Comparison of ENCODE assay signal across 8 mouse cellular contexts in the genomic region with DNA sequence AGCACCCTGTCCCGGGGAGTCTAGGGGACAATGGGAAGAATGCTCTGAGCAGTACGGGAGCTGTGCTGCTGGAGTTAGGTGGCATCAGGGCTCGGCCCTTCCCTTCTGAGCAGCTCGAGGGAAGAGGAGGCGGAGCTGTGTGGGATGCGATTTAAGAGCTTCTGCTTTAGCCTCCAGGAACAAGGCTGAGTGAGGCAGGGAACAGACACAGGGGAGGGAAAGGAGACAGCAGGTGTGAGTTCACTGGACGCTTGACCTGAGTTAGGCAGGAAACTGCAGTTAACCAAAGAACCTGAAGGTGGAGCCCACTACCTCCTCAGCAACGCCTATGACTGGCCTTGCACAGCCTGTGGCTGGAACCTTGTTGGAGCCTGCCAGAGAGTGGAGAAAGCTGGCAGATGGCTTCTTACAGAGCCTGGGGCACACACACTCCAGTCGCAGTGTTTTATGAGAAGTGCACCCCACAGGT. TPM values are rescaled to one million over a fixed set of nuclear protein-coding genes. Genes with fewer than 3 reads are reported as not detected.
DNase-seq lines count a peak whose midpoint lies in the region; ATAC-seq and TF ChIP-seq lines count a peak whose summit lies in the region.

No protein-coding gene starts in this region.

- no peak overlapping the region for H3K9ac ChIP-seq in CH12.LX (ENCODE audit: insufficient read depth, low read depth)
- no peak overlapping the region for H3K9ac ChIP-seq in forebrain, embryonic 12.5 days
- no peak overlapping the region for H3K9ac ChIP-seq in lung, embryonic 16.5 days (ENCODE audit: low read length)

- H3K4me3 ChIP-seq in CH12.LX (replicated peaks in 1 of 3; ENCODE audit: low read depth in 2 of 3, low read length in 2 of 3, poor library complexity in 1 of 3) = no peak overlapping the region
- no peak overlapping the region for H3K4me3 ChIP-seq in forebrain, embryonic 12.5 days (replicated peaks)
- no peak overlapping the region for H3K4me3 ChIP-seq in layer of hippocampus, adult 2 months
- no peak overlapping the region for H3K4me3 ChIP-seq in lung, embryonic 16.5 days (ENCODE audit: low read length)
- H3K4me3 ChIP-seq in thymus, adult 2 months (ENCODE audit: control insufficient read depth, insufficient read depth, low read length) = no peak overlapping the region

- H3K27me3 ChIP-seq in CH12.LX (replicated peaks) = peaks cover 26% of the 10 kb centered on the region
- H3K27me3 ChIP-seq in forebrain, embryonic 12.5 days = peaks cover 3% of the 10 kb centered on the region; the same call in 1 of the 2 replicates
- no peaks in the 10 kb centered on the region for H3K27me3 ChIP-seq in lung, embryonic 16.5 days (ENCODE audit: control insufficient read depth, insufficient read depth, low read depth, low read length)
- H3K27me3 ChIP-seq in thymus, adult 2 months (ENCODE audit: control insufficient read depth, insufficient read depth, low read length) = no peaks in the 10 kb centered on the region

- ATAC-seq in forebrain, embryonic 12.5 days (ENCODE audit: low FRiP score) = peak; percentile 78
- peak; percentile 81 to 93 for ATAC-seq in hematopoietic stem cell, adult 5-6 weeks (replicated peaks in 1 of 2; ENCODE audit: insufficient read depth in 1 of 2, low FRiP score in 2 of 2, low TSS enrichment in 1 of 2, low read depth in 1 of 2, poor library complexity in 2 of 2, severe bottlenecking in 2 of 2)
- ATAC-seq in lung, embryonic 16.5 days (ENCODE audit: low read depth) = peak; percentile 68

- TF ChIP-seq EP300 in CH12.LX (IDR thresholded peaks at IDR 0.05; ENCODE audit: low read length) = no peak

- TF ChIP-seq POLR2A in CH12.LX (IDR thresholded peaks at IDR 0.05; ENCODE audit: low read depth, low read length) = no peak
- TF ChIP-seq POLR2A in thymus, adult 2 months (IDR thresholded peaks at IDR 0.05; ENCODE audit: control insufficient read depth, extremely low read depth, insufficient read depth, low read length, poor library complexity) = no peak

- peaks cover 8 to 22% of the 10 kb centered on the region in 2 experiments for H3K4me1 ChIP-seq in CH12.LX (ENCODE audit: control insufficient read depth in 1 of 2, insufficient read depth in 2 of 2)
- H3K4me1 ChIP-seq in forebrain, embryonic 12.5 days = 0 out of 2 replicates have a peak, but pooled peaks cover 6% of the 10 kb centered on the region
- H3K4me1 ChIP-seq in lung, embryonic 16.5 days (replicated peaks; ENCODE audit: control insufficient read depth, insufficient read depth, low read length) = no peaks in the 10 kb centered on the region
- peaks cover 6% of the 10 kb centered on the region for H3K4me1 ChIP-seq in thymus, adult 2 months (replicated peaks; ENCODE audit: control insufficient read depth, insufficient read depth, low read length)

- no peaks in the 10 kb centered on the region for H3K79me2 ChIP-seq in CH12.LX (replicated peaks; ENCODE audit: control insufficient read depth, extremely low read depth, insufficient read depth, poor library complexity, severe bottlenecking)

- H3K9me3 ChIP-seq in CH12.LX (replicated peaks; ENCODE audit: low read length) = peaks cover 7% of the 10 kb centered on the region
- no peaks in the 10 kb centered on the region for H3K9me3 ChIP-seq in forebrain, embryonic 12.5 days
- H3K9me3 ChIP-seq in lung, embryonic 16.5 days (ENCODE audit: control insufficient read depth, low read length) = no peaks in the 10 kb centered on the region

- 9% methylated on average over 9 of the region's 9 CpGs for WGBS in forebrain, embryonic 12.5 days
- WGBS in lung, embryonic 16.5 days = 10% methylated on average over 7 of the region's 9 CpGs
- 37% methylated on average over 9 of the region's 9 CpGs for WGBS in thymus, adult 2 months

- H3K27ac ChIP-seq in CH12.LX (ENCODE audit: insufficient read depth, low read depth) = no peak overlapping the region
- H3K27ac ChIP-seq in forebrain, embryonic 12.5 days = no peak overlapping the region
- no peak overlapping the region for H3K27ac ChIP-seq in layer of hippocampus, adult 2 months
- no peak overlapping the region for H3K27ac ChIP-seq in lung, embryonic 16.5 days (ENCODE audit: low read length)
- H3K27ac ChIP-seq in thymus, adult 2 months (ENCODE audit: control insufficient read depth, insufficient read depth, low read length) = no peak overlapping the region

- peak; percentile 54 for DNase-seq in CH12.LX (ENCODE audit: extremely low read depth)
- peak; percentile 32 for DNase-seq in c-Kit-positive CD71-positive TER-119-negative erythroid progenitor cells, embryonic 14.5 days (ENCODE audit: low read depth)
- DNase-seq in layer of hippocampus, adult 2 months (ENCODE audit: low spot score in 2 of 2) = peak; percentile 76 to 77
- peak; percentile 59 for DNase-seq in ovary, postnatal 10 days (ENCODE audit: low spot score)
- peak; percentile 78 for DNase-seq in thymus, adult 2 months

- dilution Hi-C loops in CH12.LX (cut with MboI; ENCODE audit: extremely low pct_ligation_motif_present, extremely low pct_unique_long_range_greater_than_20kb, low sequenced_read_pairs) = no loop called here

- no peaks in the 10 kb centered on the region for H3K36me3 ChIP-seq in CH12.LX (replicated peaks in 1 of 2; ENCODE audit: control insufficient read depth in 1 of 2, insufficient read depth in 1 of 2, low read length in 1 of 2)
- no peaks in the 10 kb centered on the region for H3K36me3 ChIP-seq in forebrain, embryonic 12.5 days (replicated peaks)
- H3K36me3 ChIP-seq in lung, embryonic 16.5 days (ENCODE audit: control insufficient read depth, insufficient read depth, low read length) = no peaks in the 10 kb centered on the region
- H3K36me3 ChIP-seq in thymus, adult 2 months (ENCODE audit: control insufficient read depth, insufficient read depth, low read length) = no peaks in the 10 kb centered on the region

- peak; percentile 86 for TF ChIP-seq RAD21 in CH12.LX (IDR thresholded peaks at IDR 0.05; ENCODE audit: low read depth, low read length)

- in situ Hi-C loops in CH12.LX (cut with MboI; ENCODE audit: low pct_ligation_motif_present, low pct_unique_long_range_greater_than_20kb, low sequenced_read_pairs) = no loop called here

- H3K4me2 ChIP-seq in CH12.LX (ENCODE audit: insufficient read depth, low read depth, poor library complexity, severe bottlenecking) = no peak overlapping the region
- H3K4me2 ChIP-seq in forebrain, embryonic 12.5 days = no peak overlapping the region
- H3K4me2 ChIP-seq in lung, embryonic 16.5 days (ENCODE audit: low read depth, low read length) = no peak overlapping the region

- peak; percentile 81 to 92 for TF ChIP-seq CTCF in CH12.LX (conservative IDR thresholded peaks at IDR 0.05 in 1 of 2, IDR thresholded peaks at IDR 0.05 in 1 of 2; ENCODE audit: low read depth in 2 of 2, low read length in 2 of 2)
- TF ChIP-seq CTCF in layer of hippocampus, adult 2 months (conservative IDR thresholded peaks at IDR 0.05) = peak; percentile 97
- TF ChIP-seq CTCF in thymus, adult 2 months (IDR thresholded peaks at IDR 0.05; ENCODE audit: borderline replicate concordance, control insufficient read depth, extremely low read depth, insufficient read depth, low read length, poor library complexity) = peak; percentile 68; the same call in 1 of the 2 replicates

TF ChIP-seq in CH12.LX, 34 proteins besides CTCF, POLR2A, EP300 and RAD21:
- TF ChIP-seq SMC3 (IDR thresholded peaks at IDR 0.05; ENCODE audit: low read depth, low read length) = peak; percentile 80
- no peak for TF ChIP-seq POLR2AphosphoS2 (IDR thresholded peaks at IDR 0.05; ENCODE audit: low read depth, low read length)

RNA-seq across cellular contexts. Expression of gene Rsph1, which starts 22.7 kb away (rescaled TPM):
- total RNA-seq in CH12.LX (2012; rRNA removed) = not detected in 2 replicates
- not detected in 2 replicates for total RNA-seq in CH12.LX (2014; rRNA removed)
- not detected in 2 replicates for polyA plus RNA-seq in CH12.LX (2012; ENCODE audit: insufficient read length, low read depth)
- 2.6 and 3.8 TPM in 2 replicates for polyA plus RNA-seq in forebrain, embryonic 12.5 days (2016; fragmentation: Nextera tagmentation; extraction: Ambion mirVana)
- total RNA-seq in hematopoietic stem cell, adult 5-6 weeks (2017) = 0.69 and 2.9 TPM in 2 replicates
- total RNA-seq in layer of hippocampus, adult 2 months (2021) = 10 to 100 TPM; 11.4 to 15.8 TPM
- 20.1 and 24.0 TPM in 2 replicates for polyA plus RNA-seq in lung, embryonic 16.5 days (2015; fragmentation: Nextera tagmentation; extraction: Ambion mirVana)
- 0.29 and 0.51 TPM in 2 replicates for polyA plus RNA-seq in thymus, adult 2 months (2012; rRNA removed)

RNA-seq across cellular contexts. Expression of gene Slc37a1, which starts 32.1 kb away (rescaled TPM):
- total RNA-seq in CH12.LX (2012; rRNA removed) = 4.7 and 6.6 TPM in 2 replicates
- 1.9 and 2.1 TPM in 2 replicates for total RNA-seq in CH12.LX (2014; rRNA removed)
- 2.2 and 2.4 TPM in 2 replicates for polyA plus RNA-seq in CH12.LX (2012; ENCODE audit: insufficient read length, low read depth)
- 9.4 and 10.7 TPM in 2 replicates for polyA plus RNA-seq in forebrain, embryonic 12.5 days (2016; fragmentation: Nextera tagmentation; extraction: Ambion mirVana)
- total RNA-seq in hematopoietic stem cell, adult 5-6 weeks (2017) = 12.0 and 44.0 TPM in 2 replicates
- 10 to 100 TPM in 1 of 2 experiments, 1 to 10 TPM in 1; 8.4 to 11.5 TPM for total RNA-seq in layer of hippocampus, adult 2 months (2021)
- polyA plus RNA-seq in lung, embryonic 16.5 days (2015; fragmentation: Nextera tagmentation; extraction: Ambion mirVana) = 13.4 and 13.5 TPM in 2 replicates
- 59.6 and 59.7 TPM in 2 replicates for polyA plus RNA-seq in thymus, adult 2 months (2012; rRNA removed)

RNA-seq across cellular contexts. Expression of gene Ubash3a, which starts 46.8 kb away (rescaled TPM):
- 0.08 TPM in 2 replicates for total RNA-seq in CH12.LX (2012; rRNA removed)
- total RNA-seq in CH12.LX (2014; rRNA removed) = not detected in 2 replicates
- 0.17 and 0.23 TPM in 2 replicates for polyA plus RNA-seq in CH12.LX (2012; ENCODE audit: insufficient read length, low read depth)
- 0.10 and 0.29 TPM in 2 replicates for polyA plus RNA-seq in forebrain, embryonic 12.5 days (2016; fragmentation: Nextera tagmentation; extraction: Ambion mirVana)
- total RNA-seq in hematopoietic stem cell, adult 5-6 weeks (2017) = 24.5 and 39.6 TPM in 2 replicates
- under 1 TPM; 0.66 to 0.95 TPM for total RNA-seq in layer of hippocampus, adult 2 months (2021)
- polyA plus RNA-seq in lung, embryonic 16.5 days (2015; fragmentation: Nextera tagmentation; extraction: Ambion mirVana) = 0.90 and 1.6 TPM in 2 replicates
- polyA plus RNA-seq in thymus, adult 2 months (2012; rRNA removed) = 95.5 and 126 TPM in 2 replicates

RNA-seq across cellular contexts. Expression of gene Tmprss3, which starts 55.7 kb away (rescaled TPM):
- total RNA-seq in CH12.LX (2012; rRNA removed) (not detected in 2 replicates), CH12.LX (2014; rRNA removed) (not detected in 2 replicates)
- not detected in 2 replicates for polyA plus RNA-seq in CH12.LX (2012; ENCODE audit: insufficient read length, low read depth)
- polyA plus RNA-seq in forebrain, embryonic 12.5 days (2016; fragmentation: Nextera tagmentation; extraction: Ambion mirVana) = not detected in 2 replicates
- 6.0 and 6.4 TPM in 2 replicates for total RNA-seq in hematopoietic stem cell, adult 5-6 weeks (2017)
- not detected for total RNA-seq in layer of hippocampus, adult 2 months (2021)
- not detected in 2 replicates for polyA plus RNA-seq in lung, embryonic 16.5 days (2015; fragmentation: Nextera tagmentation; extraction: Ambion mirVana)
- 0.61 and 0.92 TPM in 2 replicates for polyA plus RNA-seq in thymus, adult 2 months (2012; rRNA removed)

Comparison
In these comparisons a context has a peak if more than half of its experiments do, and no peak if none do; other contexts are left out.
1. RNA of gene Ubash3a, which starts 46.8 kb away (polyA plus RNA-seq): 95.5 to 126 TPM in thymus, adult 2 months; 0.90 to 1.6 TPM in lung, embryonic 16.5 days, 0.10 to 0.29 TPM in forebrain, embryonic 12.5 days and 0.17 to 0.23 TPM in CH12.LX; every median in the first group is over 10 times any median in the second.
2. Peak in every context shown above with its lines, with median percentiles within 50 percentile points of each other: DNase-seq, CTCF ChIP-seq and ATAC-seq.